Mouse (Mus musculus): ENCODE data around the gene Prss38. TPM values are rescaled to one million over a fixed set of nuclear protein-coding genes. Genes with fewer than 3 reads are reported as not detected.
"Not testable (repeated sequence)": the region's sequence is repeated elsewhere in the genome, so short reads cannot be mapped to it uniquely, and the experiment has no call there.

Gene Prss38
- total RNA-seq, 4 experiments from 2014 or later, result not detected

DNA sequence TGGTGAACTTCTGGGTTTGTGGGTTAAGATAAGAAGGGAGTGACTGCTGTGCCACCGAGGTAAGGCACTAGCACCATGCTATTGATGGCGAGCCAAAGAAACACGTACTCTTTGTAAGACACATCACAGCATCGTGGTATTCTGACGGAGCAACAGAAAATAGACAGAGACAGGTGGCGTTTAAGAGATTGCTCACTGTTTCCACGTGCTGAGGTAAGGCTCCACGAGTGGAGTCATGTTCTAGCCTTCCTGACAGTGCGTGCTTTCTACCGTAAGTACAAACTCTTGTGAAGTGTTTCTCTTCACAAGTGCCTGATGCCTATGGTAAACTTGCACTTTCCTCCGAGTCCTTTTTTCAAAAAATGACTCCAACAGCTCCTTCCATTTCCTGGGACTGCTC lies 5.6 kb downstream of the Prss38 start:
- DNase-seq (ENCODE audit: low spot score), result no peak

DNA sequence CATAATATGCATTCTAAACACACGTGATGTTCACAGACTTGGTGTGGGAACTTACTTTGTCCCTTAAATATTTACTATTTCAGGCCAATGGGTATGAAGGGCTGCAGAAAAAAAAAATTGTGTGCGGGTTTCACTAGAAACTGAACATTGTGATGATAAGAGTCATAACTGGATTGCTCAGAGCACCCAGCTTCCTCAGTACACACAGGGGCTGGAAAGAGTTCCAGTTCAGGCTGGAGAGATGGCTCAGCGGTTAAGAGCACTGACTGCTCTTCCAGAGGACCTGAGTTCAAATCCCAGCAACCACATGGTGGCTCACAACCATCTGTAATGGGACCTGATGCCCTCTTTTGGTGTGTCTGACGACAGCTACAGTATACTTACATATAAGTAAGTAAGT lies 7.5 kb downstream of the Prss38 start:
- DNase-seq (ENCODE audit: low spot score), result not testable (repeated sequence)

DNA sequence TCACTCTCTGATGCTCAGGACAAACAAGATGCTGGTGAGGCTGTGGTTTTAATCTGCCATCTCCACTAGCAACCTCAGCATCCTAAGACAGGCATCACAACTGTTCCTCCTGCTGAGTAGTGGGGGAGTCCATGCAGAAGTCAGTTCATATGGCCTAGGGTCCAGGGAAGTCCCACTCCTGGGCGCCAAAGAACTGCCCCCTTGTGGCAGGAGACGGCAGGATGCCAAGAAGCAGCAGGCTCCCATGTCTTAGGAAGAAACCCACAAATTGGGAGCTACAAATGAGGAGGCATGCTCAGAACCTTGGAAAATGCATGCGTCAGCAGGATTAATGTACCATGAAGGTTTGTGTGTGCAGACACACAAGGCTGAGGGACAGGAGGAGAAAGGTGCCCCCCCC lies 8.8 kb downstream of the Prss38 start:
- DNase-seq (ENCODE audit: low spot score), result no peak

DNA sequence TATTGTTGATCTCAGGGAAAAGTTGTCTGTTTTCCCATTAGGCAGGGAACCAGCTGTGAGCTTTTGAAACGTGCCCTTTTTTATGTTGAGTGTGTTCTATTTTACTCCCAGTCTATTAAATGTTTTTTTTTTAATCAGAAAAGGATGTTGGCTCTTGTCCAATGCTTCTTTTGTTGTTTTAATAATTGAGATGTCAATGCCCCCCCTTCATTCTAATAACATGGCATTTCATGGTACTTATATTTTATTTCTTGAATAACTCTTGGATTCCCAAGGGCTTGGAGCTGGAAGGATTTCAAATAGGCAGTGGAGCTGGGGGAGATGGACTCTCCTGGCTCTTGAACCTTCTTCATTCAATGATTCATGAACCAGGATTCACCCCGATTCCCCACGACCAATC lies 9.4 kb downstream of the Prss38 start:
- no peak for DNase-seq (ENCODE audit: low spot score)

DNA sequence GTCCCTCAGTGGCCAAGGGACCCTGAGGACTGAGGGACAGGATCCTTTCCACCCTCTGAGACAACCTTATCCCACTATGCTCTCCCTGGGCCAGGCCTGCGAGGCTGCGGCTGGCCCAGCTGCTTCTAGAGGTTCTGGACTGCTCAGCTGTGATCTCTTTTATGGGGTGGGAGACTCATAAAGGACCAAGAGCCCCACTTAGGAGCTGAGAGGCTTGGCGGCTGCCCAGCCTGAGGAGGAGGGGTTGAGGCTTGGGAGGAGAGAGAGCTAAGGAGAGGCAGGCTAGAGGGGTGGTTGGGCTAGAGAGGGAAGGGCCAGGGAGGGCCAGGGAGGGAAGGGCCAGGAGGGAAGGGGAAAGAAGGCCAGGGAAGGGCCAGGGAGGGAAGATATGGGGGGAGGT lies 11.0 kb downstream of the Prss38 start:
- DNase-seq (ENCODE audit: low spot score), result no peak

DNA sequence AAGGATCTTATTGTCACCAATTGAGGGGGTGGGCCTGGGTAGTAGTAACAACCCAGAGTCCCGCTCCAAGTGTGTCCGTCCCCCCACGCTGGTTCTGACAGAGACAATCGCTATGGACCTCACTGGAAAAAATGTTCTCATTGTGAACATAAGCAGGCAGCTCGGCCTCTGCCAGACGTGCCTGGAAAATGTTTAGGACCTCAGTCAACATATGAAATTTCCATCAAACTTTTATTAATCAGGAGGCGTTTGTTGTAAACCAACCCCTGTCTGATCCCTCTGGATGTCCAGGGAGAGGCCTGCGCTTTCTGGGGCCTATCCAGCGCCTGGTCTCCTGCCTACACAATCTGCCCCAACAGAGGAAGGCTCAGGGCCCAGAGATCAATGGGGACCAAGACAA lies 11.4 kb downstream of the Prss38 start:
- DNase-seq (ENCODE audit: low spot score), result no peak

DNA sequence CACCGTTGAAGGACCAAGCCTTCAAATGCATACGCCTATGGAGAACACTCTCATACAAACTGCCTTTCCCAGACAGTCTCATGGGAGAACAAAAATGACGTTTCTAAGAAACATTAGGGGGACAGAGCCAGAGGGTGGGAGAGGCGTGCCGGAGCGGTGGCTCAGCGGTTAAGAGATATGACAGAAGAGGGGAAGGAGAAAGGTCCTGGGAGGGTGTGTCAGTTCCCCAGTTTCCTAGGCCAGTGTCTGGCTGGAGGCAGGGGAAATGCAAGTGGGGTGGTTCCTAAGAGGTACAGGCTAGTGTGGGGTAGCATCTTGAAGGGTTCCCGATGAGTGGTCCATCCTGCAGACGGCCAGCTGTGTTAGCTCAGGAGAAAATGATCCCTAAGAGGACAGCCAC lies 14.2 kb downstream of the Prss38 start:
- no peak for DNase-seq (ENCODE audit: low spot score)

DNA sequence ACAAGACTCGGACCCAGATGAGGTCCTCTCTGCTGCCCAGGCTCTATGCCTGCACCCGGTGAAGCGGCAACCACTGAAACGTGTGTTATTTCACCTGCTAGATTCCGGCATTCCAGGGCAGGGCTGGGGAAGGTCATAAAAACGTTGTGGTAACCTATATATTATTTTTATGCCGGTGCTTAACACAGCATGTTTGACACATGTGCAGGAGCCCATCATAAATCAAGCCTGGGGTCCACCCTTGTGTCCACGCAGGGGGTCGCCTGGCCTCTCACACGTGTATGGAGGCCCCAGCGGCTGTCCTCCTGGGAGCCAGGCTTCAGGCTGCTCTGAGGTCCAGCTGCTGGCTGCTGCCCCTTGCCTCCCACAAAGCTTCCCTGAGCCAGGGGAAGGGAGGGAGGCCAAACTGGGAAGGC lies 18.6 kb downstream of the Prss38 start:
- DNase-seq (ENCODE audit: low spot score), result no peak

DNA sequence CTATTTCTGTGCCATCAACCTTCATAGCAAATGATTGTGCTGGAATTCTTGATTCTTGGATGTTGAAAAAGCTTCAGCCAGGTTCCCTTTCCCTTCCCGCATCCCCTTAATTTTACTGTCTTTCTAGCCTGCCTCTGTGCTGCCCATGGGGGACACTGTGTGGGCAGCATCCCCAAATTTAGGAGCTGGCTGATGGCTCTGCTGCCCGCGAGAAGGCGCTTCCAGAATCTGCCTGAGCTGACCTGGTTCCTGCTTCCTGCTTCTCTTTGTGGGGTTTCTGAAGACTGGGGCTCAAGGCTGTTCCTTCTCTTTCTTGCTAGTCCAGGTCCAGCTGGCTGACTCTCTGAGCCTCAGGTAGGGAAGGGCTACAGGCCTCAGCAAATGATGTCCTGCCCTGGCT lies 20.7 kb downstream of the Prss38 start:
- no peak for DNase-seq (ENCODE audit: low spot score)

DNA sequence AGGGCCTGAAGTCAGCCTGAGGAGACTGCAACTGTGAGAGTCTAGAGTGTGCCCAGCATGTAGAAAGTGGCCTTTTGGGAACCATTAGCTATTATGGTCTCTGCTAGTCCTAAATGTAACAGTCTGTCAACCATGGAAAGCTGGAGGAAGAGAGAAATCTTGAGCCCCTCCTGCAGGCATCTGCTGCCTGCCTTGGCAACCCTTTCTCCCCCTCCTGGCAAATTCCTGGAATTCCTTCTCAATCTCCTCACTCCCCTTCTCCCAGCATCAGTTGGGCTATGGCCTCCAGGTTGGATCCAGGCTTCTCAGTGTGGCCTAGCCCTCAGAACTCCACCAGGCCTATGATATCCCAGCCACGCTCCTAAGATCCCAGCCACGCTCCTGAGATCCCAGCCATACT lies 25.1 kb downstream of the Prss38 start:
- no peak for DNase-seq (ENCODE audit: low spot score)

DNA sequence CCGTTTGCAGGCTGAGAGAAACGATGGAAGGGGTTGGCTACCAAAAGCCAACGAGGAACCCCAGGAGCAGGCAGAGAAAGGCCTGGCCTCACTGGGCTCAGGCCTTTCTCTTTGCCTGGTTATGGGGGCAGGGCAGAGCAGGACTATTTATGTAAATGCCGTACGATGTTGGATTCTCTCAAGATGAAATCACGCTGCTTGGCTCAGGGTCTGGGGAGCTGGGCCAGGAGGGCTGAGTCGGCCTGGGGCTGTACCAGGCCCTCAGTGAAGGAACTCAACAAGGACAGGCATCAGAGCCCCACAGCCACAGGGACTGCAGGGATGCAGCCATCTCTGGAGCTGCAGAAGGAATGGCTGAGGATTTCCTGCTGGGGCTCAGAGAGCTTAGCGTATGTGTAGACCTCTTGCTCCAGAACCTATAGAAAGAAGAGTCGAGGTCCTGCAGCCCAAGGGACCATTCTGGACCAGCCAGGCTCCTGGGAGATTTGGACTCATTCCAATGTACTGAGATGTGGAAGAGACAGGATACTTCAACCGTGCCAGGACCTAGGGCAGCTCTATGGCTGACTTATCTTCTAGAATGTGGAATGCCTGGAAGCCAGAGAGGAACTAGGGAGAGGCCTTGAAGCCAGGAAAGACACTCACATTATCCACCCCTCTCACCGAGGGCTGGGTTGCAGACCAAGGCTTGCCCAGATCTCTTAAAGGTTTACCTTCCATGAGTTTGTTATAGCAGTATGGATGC lies 29.1 kb downstream of the Prss38 start:
- DNase-seq (ENCODE audit: low spot score), result peak; percentile 58

DNA sequence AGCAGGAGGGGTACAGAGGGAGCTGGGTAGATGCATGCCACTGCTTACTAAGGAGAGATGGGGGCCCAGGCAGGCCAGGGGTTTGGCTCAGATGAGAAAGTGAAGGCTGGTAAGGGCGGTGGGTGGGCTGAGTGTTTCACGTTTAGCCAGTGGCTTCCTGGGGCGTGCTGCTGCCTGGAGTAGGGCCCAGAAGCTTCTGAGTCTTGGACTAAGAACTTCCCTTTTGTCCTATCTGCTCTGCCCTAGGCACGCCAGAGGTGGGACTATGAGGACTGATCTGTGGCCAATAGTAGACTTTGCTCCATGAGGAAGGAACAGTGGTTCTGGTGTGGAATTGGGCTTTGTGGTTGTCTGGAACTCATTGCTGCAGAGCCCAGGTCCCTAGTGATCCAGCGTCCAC lies 32.5 kb downstream of the Prss38 start:
- no peak for DNase-seq (ENCODE audit: low spot score)

DNA sequence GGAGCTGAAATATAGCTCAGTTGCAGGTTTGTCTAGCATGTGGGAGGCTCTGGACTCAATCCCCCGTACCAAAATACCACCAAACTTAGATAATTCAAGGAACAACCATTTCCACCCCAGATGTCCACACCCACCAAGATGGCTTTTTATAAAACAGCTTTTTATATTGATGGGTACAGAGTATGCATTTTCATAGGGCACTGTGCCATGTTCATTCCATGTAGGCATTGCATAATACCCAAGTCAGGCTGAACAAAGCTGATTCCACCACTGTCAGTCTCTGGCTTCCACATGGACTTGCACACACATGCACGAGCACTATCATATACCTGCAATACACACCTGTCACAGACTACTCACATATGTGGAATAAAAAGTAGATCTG lies 36.7 kb downstream of the Prss38 start:
- no peak for DNase-seq (ENCODE audit: low spot score)

DNA sequence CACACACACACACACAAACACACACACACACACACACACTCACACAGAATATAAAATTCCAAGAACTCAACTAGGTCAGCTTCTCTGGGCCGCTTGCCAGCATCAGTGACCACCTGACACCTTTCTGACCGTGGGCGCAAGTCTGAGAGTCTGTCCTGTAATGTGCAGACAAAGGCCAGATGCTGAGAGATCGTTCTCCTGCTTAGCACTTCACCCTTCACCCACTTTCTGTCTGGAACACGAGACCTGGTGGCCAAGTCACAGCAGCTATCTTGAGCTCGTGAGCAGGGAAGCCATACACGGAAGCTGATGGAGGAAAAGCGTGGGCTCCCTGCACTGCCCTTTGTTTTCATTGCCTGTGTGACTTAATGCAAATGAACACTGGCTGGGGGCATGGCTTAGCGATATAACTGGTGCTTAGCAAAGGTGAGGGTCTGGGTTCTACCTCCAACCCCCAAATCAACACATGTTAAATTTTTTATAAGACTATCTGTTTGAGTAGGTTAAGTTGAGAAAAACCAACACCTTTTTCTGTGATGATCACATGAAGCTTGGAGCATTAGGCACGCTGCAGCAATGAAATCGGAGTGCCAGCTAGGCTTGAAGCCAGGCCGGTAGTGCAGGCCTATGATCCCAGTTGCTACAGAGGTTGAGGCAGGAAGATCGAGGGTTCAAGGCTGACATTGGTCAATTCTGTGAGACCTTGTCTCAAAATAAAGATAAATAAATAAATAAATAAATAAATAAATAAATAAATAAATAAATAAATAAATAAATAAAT lies 37.3 kb downstream of the Prss38 start:
- DNase-seq (ENCODE audit: low spot score), result peak; percentile 15

DNA sequence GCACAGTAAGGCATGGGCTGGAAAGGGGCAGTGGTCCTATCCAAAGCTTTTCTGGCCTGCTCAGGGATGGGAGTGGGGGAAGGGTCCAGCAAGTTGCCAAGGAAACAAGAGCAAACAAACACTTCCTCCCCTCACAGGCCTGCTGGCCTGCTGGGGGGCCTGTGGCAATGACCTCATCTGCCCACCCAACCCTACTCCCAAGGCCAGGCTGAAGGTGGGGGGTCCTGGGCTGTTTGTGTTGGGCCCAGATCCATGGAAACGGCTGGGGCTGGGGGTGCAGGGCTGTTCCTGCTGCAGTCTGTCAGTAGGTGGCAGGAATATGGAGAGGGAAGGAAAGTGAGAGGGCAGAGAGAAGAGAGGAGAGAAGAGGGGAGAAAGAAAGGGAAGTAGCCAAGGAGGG lies 39.1 kb downstream of the Prss38 start:
- no peak for DNase-seq (ENCODE audit: low spot score)

DNA sequence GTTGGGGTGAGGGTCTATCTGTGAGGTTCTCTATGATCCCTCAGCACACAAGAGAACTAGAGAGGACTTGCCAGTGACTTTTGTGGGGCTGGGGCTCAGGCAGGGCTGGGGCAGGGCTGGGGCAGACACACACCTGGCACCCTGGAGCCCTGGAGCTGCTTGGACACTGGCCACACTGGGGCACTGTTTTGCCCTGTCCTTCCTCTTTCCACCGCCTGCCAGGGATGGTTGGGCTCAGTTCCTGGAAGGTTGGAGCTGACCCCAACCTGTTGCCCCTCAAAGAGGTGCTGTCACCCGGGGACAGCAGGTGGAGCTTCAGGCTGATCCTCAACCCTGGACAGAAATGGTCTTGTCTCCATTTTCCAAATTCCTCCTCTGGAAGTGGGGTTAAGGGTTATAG lies 39.5 kb downstream of the Prss38 start:
- no peak for DNase-seq (ENCODE audit: low spot score)

DNA sequence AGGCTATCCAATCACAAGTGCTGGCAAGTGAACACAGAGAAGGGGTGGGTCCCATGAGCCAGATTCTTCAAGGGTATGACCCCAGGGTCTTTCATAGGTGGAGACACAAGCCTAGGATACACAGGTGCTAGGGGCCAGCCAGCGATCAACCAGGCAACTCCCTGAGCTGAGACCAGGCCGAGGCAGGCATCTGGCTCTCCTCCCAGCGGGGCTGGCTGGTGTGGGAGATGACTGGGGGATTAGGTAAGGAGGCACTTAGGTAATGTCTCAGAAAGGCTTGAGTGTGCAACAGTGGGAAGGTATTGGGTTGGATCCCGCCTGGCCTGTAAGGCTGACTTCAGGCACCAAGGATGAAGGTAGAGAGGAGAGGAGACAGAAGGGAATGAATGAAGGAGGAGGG lies 40.3 kb downstream of the Prss38 start:
- DNase-seq (ENCODE audit: low spot score), result no peak

DNA sequence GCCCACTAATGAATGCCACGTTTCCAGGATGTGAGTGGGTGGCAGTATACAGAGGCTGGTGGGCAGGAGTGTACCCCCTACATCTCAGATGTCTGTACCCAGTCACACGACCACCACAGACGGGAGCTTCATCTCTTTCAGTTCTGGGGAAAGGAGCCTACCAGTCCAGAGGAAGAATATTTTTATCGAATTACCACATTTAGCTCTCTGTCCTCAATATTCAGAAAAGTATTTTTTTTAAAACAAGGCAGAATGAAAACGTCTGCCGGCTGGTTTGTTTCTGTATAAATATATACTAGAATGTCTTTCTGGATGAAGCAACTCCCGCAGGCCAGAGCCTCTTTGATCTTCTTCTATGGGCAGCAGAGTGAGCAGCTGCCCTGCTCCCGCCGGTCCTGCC lies 42.5 kb downstream of the Prss38 start:
- DNase-seq (ENCODE audit: low spot score), result no peak

DNA sequence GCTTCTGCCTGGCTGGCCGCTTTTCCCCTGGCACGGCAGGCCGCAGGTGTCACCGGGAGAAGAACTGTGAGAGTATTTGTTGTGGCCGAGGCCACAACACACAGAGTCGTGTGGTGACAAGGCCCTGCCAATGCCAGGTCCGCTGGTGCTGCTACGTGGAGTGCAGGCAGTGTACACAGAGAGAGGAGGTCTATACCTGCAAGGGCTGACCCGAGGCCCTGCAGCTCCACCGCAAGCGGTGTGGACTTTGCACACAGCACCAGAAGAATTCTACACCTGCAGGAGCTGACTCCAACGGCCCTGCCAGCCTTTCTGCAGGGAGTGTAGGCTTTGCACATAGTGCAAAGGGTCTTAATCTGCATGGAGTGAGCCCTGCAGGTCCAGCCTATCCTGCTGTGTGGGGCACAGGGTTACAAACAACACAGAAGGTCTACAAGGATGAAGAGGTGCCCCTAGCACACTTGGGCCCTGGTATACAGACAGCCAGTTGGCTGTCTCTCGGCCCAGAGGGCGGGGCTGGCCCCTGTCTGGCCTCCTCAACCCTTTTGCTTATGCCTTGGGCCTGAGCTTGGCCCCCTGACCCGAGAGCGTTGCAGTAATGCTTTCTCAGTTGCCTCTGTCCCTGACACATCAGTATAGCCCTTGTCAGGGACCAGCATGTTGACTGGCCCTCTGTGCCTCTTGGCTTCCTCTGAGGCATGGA lies 44.1 kb downstream of the Prss38 start:
- no peak for DNase-seq (ENCODE audit: low spot score)

DNA sequence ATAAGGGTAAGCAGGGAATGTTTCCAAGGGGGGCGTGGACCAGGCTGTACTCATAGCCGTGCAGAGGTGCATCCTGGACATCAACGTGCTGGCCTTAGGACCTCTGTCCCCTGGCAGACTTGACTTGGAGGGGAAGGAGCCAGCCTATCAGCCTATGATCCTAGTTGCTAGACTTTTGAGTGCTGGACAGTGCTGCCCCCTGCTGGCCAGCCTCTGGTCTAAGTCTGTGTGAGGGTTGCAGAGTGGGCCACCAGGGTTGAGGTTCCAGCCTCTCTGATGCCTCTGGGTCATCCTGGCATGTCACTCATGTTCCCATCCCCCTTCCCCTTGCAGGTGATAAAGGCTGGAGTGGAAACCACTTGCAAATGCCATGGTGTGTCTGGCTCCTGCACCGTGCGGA lies 44.9 kb downstream of the Prss38 start:
- peak; percentile 55 for DNase-seq (ENCODE audit: low spot score)

DNA sequence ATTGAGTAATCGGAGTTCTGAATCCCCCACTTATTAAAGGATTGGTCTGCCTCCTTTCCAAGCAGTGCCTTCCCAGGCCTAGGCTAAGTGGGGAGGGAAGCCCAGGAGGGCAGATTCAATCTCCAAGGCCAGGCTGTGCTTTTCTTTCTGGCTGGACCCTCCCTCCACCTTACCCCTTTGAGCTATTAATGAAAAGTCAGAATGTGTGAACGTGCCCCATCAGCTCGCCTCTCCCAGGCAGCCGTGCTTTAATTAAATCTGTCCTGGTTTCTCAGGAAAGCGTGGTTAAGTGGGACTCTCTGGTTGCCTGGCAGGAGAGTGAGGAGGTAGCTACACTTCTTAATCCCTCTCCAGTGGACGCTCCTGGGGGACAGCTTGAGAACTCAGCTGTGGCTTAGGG lies 45.8 kb downstream of the Prss38 start:
- no peak for DNase-seq (ENCODE audit: low spot score)

DNA sequence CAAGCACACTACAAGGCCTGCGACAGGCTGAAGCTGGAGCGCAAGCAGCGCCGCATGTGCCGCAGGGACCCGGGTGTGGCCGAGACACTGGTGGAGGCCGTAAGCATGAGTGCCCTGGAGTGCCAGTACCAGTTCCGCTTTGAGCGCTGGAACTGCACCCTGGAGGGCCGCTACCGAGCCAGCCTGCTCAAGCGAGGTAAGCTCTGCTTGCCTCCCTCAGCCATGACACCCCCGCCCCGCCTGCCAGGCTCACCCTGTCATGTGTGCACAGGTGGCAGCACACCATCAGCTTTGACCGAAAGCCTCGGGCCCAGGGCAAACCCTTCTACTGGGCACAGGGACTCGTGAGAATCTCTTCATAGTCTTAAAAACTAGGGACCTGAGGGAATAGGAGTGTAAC lies 47.8 kb downstream of the Prss38 start:
- DNase-seq (ENCODE audit: low spot score), result no peak

DNA sequence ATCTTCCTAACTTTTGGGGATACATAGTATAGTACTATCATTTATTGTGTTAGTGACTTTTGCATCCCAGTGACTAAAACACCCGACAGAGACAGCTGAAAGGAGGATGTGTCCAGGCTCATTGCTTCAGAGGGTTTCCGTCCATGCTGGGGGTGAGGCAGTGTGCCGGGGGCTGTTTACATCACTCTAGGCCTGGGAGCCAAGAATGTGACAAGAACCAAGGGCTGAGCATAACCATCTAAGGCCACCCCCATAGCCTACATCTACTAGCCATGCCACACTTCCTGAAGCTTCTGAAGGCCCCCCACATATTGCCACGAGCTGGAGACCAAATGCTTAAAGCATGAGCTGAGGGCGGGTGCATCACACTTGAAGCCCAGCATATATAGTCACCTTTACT lies 50.7 kb downstream of the Prss38 start:
- no peak for DNase-seq (ENCODE audit: low spot score)

All from heart, adult 8-10 months (tissue).